Mouse (Mus musculus) heart, adult 2 months (tissue): ENCODE results near the gene Cdk9. TPM values are rescaled to one million over a fixed set of nuclear protein-coding genes. Genes with fewer than 3 reads are reported as not detected.
A peak's percentile ranks its signal among the peaks of the same experiment; 100 is the strongest.

Experiments used
- DNase-seq, 2 experiments: peaks; one replicate each; pipeline ENCODE4 v3.0.0; 2021
- H3K27ac ChIP-seq: fragments of 200-600 bp; 2 replicates; pipeline ENCODE4 v1.8.1; 2022
- H3K27me3 ChIP-seq: fragments of 200-500 bp; 2 replicates; pipeline ENCODE4 v1.6.1; 2012; ENCODE audit warnings: mild to moderate bottlenecking, low read length, inconsistent platforms, mixed read lengths; ENCODE audit not compliant: control insufficient read depth, insufficient read depth
- H3K36me3 ChIP-seq: fragments of 200-500 bp; 2 replicates; pipeline ENCODE4 v1.6.1; 2012; ENCODE audit warnings: low read length, inconsistent platforms; ENCODE audit not compliant: control insufficient read depth, insufficient read depth
- H3K4me1 ChIP-seq: fragments of 200-500 bp; 2 replicates; pipeline ENCODE4 v1.6.1; 2011; ENCODE audit warnings: low read length; ENCODE audit not compliant: control insufficient read depth, insufficient read depth
- H3K4me3 ChIP-seq: fragments of 200-600 bp; 2 replicates; pipeline ENCODE4 v1.8.1; 2022
- H3K79me2 ChIP-seq: fragments of 200-500 bp; replicated peaks from 2 replicates; pipeline ENCODE4 v1.6.1; 2012; ENCODE audit warnings: mild to moderate bottlenecking, inconsistent platforms, low read length, moderate library complexity, mixed read lengths; ENCODE audit not compliant: control insufficient read depth, insufficient read depth
- H3K9ac ChIP-seq: fragments of 200-500 bp; 2 replicates; pipeline ENCODE4 v1.6.1; 2012; ENCODE audit warnings: low read depth, mild to moderate bottlenecking, control low read depth, inconsistent platforms, low read length, mixed read lengths
- CTCF ChIP-seq: fragments of 200-600 bp; IDR thresholded peaks from 2 replicates; pipeline ENCODE4 v1.8.1; 2022; ENCODE audit warnings: antibody characterized with exemption, mild to moderate bottlenecking, moderate library complexity
- EP300 ChIP-seq: fragments of 200-500 bp; IDR thresholded peaks from 2 replicates; pipeline ENCODE4 v1.6.1; 2011; ENCODE audit warnings: low read depth, low read length, control low read depth; ENCODE audit not compliant: insufficient read depth
- POLR2A ChIP-seq: fragments of 200-500 bp; IDR thresholded peaks from 2 replicates; pipeline ENCODE4 v1.6.1; 2011; ENCODE audit warnings: mild to moderate bottlenecking, low read depth, low read length, control low read depth; ENCODE audit not compliant: insufficient read depth
- WGBS: fragments of 180-500 bp; shearing (Covaris S2); methylation state at CpG from one replicate; pipeline ENCODE4 v1.1.7; 2018; 5-methylcytosine and 5-hydroxymethylcytosine counted together
- intact Hi-C: fragments of 180-260 bp; cut with DNase I; formaldehyde crosslinking; loops from one replicate; pipeline ENCODE4 v1.15.1; 2025
- polyA plus RNA-seq: library from polyadenylated mRNA; depleted of rRNA; stranded (reverse); fragments of >200 nt; gene quantifications from 2 replicates; pipeline ENCODE4 v1.2.3, GENCODE M21; 2012
- total RNA-seq, 2 experiments: library from RNA; stranded (reverse); gene quantifications; 2 replicates each; pipeline ENCODE4 v1.2.3; 2021

Cdk9 gene
- total and polyA plus RNA-seq, 3 experiments, result 21.0 to 42.3 (median 25.3) TPM

GRCm38 (mm10) chr2:32724149-32724548 is 11.3 kb upstream of the Cdk9 start:
- no peak for TF ChIP-seq EP300
- TF ChIP-seq CTCF, result no peak
- no peak for TF ChIP-seq POLR2A
- Histone ChIP-seq H3K4me1 (peaks cover 3% of the 10 kb centered on the region), H3K27ac (no peak overlapping the region), H3K79me2 (no peaks in the 10 kb centered on the region), H3K4me3 (no peak overlapping the region), H3K27me3 (no peaks in the 10 kb centered on the region), H3K9ac (no peak overlapping the region), H3K36me3 (no peaks in the 10 kb centered on the region)
- DNase-seq, result no peak
- 91% methylated on average over 4 of the region's 4 CpGs for WGBS
- intact Hi-C loops, result no loop called here

GRCm38 (mm10) chr2:32722581-32722980 is 9.7 kb upstream of the Cdk9 start:
- WGBS, result 74% methylated on average over 3 of the region's 3 CpGs
- Histone ChIP-seq H3K27me3 (no peaks in the 10 kb centered on the region), H3K9ac (no peak overlapping the region), H3K4me1 (peaks cover 3% of the 10 kb centered on the region), H3K36me3 (no peaks in the 10 kb centered on the region), H3K79me2 (no peaks in the 10 kb centered on the region), H3K27ac (no peak overlapping the region), H3K4me3 (no peak overlapping the region)
- TF ChIP-seq CTCF, result no peak
- TF ChIP-seq EP300, result no peak
- no peak for TF ChIP-seq POLR2A
- no peak for DNase-seq
- intact Hi-C loops, result no loop called here

DNA sequence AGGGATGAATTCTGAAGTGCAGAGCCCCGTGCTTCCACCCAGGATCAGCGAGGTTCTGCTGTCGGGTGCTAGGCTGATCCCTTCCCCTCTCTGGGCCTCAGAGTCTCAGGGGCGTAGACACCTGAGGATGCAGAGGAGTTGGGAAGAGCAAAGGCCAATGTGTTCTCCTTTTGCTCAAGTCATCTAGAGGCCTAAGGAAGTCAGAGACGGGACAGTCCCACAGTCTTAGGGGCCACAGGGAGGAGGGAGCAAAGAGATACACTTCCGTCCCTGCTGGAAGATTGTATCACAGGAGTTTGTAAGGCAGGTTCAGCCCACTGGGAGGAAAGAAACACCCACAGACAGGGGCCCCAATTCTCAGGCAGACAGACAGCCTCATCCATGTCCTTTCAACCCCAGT is 9.2 kb upstream of the Cdk9 start:
- 40% methylated on average over 6 of the region's 6 CpGs for WGBS
- H3K36me3 ChIP-seq, result no peaks in the 10 kb centered on the region
- H3K27ac ChIP-seq, result no peak overlapping the region
- H3K79me2 ChIP-seq, result no peaks in the 10 kb centered on the region
- intact Hi-C loops, result no loop called here
- peaks cover 3% of the 10 kb centered on the region for H3K4me1 ChIP-seq
- TF ChIP-seq CTCF (no peak), POLR2A (no peak), EP300 (no peak)
- H3K4me3 ChIP-seq, result no peak overlapping the region
- no peaks in the 10 kb centered on the region for H3K27me3 ChIP-seq
- no peak for DNase-seq
- H3K9ac ChIP-seq, result no peak overlapping the region

- no peak within 1 kb of the TSS for H3K4me3 ChIP-seq
- no peak within 1 kb of the TSS for H3K9ac ChIP-seq
- no peak within 1 kb of the TSS for H3K27ac ChIP-seq
- DNase-seq, result peak in 1 of 2 experiments; percentile 60
- H3K27me3 ChIP-seq, result no peaks in the 10 kb centered on the region
- intact Hi-C loops, result no loop called here
- no peaks in the 10 kb centered on the region for H3K79me2 ChIP-seq
- H3K4me1 ChIP-seq, result peaks cover 2% of the 10 kb centered on the region; the same call in 1 of the 2 replicates
- no peaks in the 10 kb centered on the region for H3K36me3 ChIP-seq
- 36% methylated on average over 8 of the region's 8 CpGs for WGBS
- TF ChIP-seq CTCF, result no peak
- TF ChIP-seq POLR2A, result no peak
- TF ChIP-seq EP300, result no peak
Observed at GRCm38 (mm10) chr2:32720681-32721229, 7.9 kb upstream of the Cdk9 start, which contains the start of gene Sh2d3c. Gene Sh2d3c (plus strand): TSS chr2:32721055.

GRCm38 (mm10) chr2:32720053-32720452 is 7.2 kb upstream of the Cdk9 start:
- H3K4me3 ChIP-seq, result no peak overlapping the region
- no peak for DNase-seq
- peaks cover 5% of the 10 kb centered on the region for H3K4me1 ChIP-seq
- intact Hi-C loops, result no loop called here
- TF ChIP-seq CTCF (no peak), POLR2A (no peak), EP300 (no peak)
- no peaks in the 10 kb centered on the region for H3K79me2 ChIP-seq
- WGBS, result 95% methylated on average over 3 of the region's 3 CpGs
- H3K27me3 ChIP-seq, result no peaks in the 10 kb centered on the region
- H3K36me3 ChIP-seq, result no peaks in the 10 kb centered on the region
- H3K27ac ChIP-seq, result no peak overlapping the region
- no peak overlapping the region for H3K9ac ChIP-seq

DNA sequence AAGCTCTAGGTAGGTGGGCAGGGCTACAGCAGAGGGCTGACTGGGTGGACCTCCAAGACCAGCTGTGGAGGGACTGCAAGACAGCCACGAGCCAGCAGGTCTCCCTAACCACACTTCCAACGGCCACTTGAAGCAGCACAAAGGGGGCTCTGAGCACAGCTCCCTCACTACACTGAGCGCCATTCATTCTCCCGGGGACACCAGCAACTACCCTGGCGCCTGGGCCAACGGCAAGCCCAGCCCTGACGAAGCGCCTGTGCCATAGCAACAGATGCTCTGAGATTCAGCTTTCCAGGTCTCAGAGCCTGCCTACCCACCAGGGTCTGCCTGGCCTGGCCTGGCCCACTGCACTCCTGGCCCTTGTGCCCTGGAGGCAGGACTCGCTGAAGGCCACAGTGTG is 5.9 kb upstream of the Cdk9 start:
- WGBS, result 72% methylated on average over 9 of the region's 9 CpGs
- H3K79me2 ChIP-seq, result no peaks in the 10 kb centered on the region
- no peak overlapping the region for H3K27ac ChIP-seq
- peaks cover 14% of the 10 kb centered on the region for H3K4me1 ChIP-seq
- TF ChIP-seq CTCF (no peak), EP300 (no peak), POLR2A (no peak)
- H3K9ac ChIP-seq, result no peak overlapping the region
- H3K4me3 ChIP-seq, result no peak overlapping the region
- no peaks in the 10 kb centered on the region for H3K36me3 ChIP-seq
- DNase-seq, result no peak
- intact Hi-C loops, result no loop called here
- H3K27me3 ChIP-seq, result no peaks in the 10 kb centered on the region
